Mouse (Mus musculus) heart, embryonic 11.5 days (tissue): ENCODE measurements around the gene St8sia2. TPM values are rescaled to one million over a fixed set of nuclear protein-coding genes. Genes with fewer than 3 reads are reported as not detected.

Source experiments
- ATAC-seq: fragments of 200-750 bp; cut with Nextera tagmentation; replicated peaks from 2 replicates; pipeline ENCODE4 v1.8.0; 2017; ENCODE audit warnings: moderate library complexity; ENCODE audit not compliant: insufficient number of reproducible peaks, low FRiP score, low TSS enrichment
- H3K27ac ChIP-seq: fragments of 300-500 bp; sonication (generic); 2 replicates; pipeline ENCODE4 v1.5.1; 2014; ENCODE audit warnings: mild to moderate bottlenecking, low read depth, low read length
- H3K27me3 ChIP-seq: fragments of 300-500 bp; sonication (generic); 2 replicates; pipeline ENCODE4 v1.6.1; 2014; ENCODE audit warnings: mild to moderate bottlenecking, low read length, mixed read lengths; ENCODE audit not compliant: control insufficient read depth, insufficient read depth
- H3K36me3 ChIP-seq: fragments of 300-500 bp; sonication (generic); 2 replicates; pipeline ENCODE4 v1.6.1; 2014; ENCODE audit warnings: mild to moderate bottlenecking, low read length, moderate library complexity, mixed read lengths; ENCODE audit not compliant: control insufficient read depth, insufficient read depth
- H3K4me1 ChIP-seq: fragments of 300-500 bp; sonication (generic); 2 replicates; pipeline ENCODE4 v1.6.1; 2014; ENCODE audit warnings: low read length; ENCODE audit not compliant: control insufficient read depth, insufficient read depth
- H3K4me2 ChIP-seq: fragments of 300-500 bp; sonication (generic); 2 replicates; pipeline ENCODE4 v1.6.1; 2014; ENCODE audit warnings: mild to moderate bottlenecking, moderate library complexity
- H3K4me3 ChIP-seq: fragments of 300-500 bp; sonication (generic); 2 replicates; pipeline ENCODE4 v1.5.1; 2014; ENCODE audit warnings: low read depth, low read length
- H3K9ac ChIP-seq: fragments of 300-500 bp; sonication (generic); 2 replicates; pipeline ENCODE4 v1.6.1; 2014; ENCODE audit warnings: mild to moderate bottlenecking, low read depth, low read length, moderate library complexity
- H3K9me3 ChIP-seq: fragments of 300-500 bp; sonication (generic); replicated peaks from 2 replicates; pipeline ENCODE4 v1.6.1; 2016; ENCODE audit warnings: low read length; ENCODE audit not compliant: control insufficient read depth
- WGBS: fragments of 180-500 bp; shearing (Covaris S2); extraction: QIAGEN DNeasy Blood & Tissue Kit; methylation state at CpG from one replicate; pipeline ENCODE4 v1.1.7; 2014; ENCODE audit not compliant: insufficient replicate concordance; 5-methylcytosine and 5-hydroxymethylcytosine counted together
- polyA plus RNA-seq: library from polyadenylated mRNA; unstranded; fragments of >200 nt; fragmentation: Nextera tagmentation; extraction: Ambion mirVana; gene quantifications from 2 replicates; pipeline ENCODE4 v1.2.1, GENCODE M21; 2014

St8sia2 gene
- polyA plus RNA-seq = 6.5 and 7.8 TPM in 2 replicates

- Histone ChIP-seq H3K9ac (peak within 1 kb of the TSS; percentile 77), H3K9me3 (no peaks in the 10 kb centered on the region), H3K36me3 (no peaks in the 10 kb centered on the region), H3K4me2 (peak within 1 kb of the TSS; percentile 98), H3K4me3 (peak within 1 kb of the TSS; percentile 77), H3K27ac (peak within 1 kb of the TSS; percentile 15; the same call in 1 of the 2 replicates), H3K4me1 (peaks cover 2% of the 10 kb centered on the region; the same call in 1 of the 2 replicates), H3K27me3 (peaks cover 39% of the 10 kb centered on the region)
- peak; percentile 78 for ATAC-seq
- WGBS = 0% methylated on average over 34 of the region's 42 CpGs
Observed at GRCm38 (mm10) chr7:74013601-74014175, at the start of gene St8sia2. St8sia2 (minus strand) TSS chr7:74013690.

DNA sequence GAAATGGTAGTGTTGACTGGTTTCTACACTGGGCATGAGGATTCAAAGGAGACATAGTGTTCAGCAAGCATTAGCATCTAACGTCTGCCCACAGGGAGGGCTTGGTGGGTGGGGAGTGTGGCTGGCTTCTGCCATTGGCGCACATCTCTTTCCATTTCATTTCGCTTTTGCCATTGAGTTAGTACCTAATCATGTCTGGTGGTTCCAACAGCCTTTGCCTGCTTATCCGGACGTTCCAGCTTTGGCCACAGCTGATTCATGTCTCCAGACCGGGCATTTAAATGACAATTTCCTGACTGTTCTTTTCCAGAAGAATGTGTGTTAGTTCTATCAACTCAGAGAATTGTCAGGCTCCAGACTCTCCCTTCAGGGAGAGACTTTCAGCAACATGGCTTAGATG lies 47.6 kb upstream of the St8sia2 start:
- H3K4me3 ChIP-seq = no peak overlapping the region
- 78% methylated on average over 6 of the region's 6 CpGs for WGBS
- H3K27ac ChIP-seq = no peak overlapping the region
- no peak overlapping the region for H3K9ac ChIP-seq
- ATAC-seq = no peak
- H3K9me3 ChIP-seq = no peaks in the 10 kb centered on the region
- H3K27me3 ChIP-seq = no peaks in the 10 kb centered on the region
- no peaks in the 10 kb centered on the region for H3K36me3 ChIP-seq
- no peaks in the 10 kb centered on the region for H3K4me1 ChIP-seq
- H3K4me2 ChIP-seq = no peak overlapping the region

- no peak for ATAC-seq
- 73% methylated on average over 3 of the region's 3 CpGs for WGBS
- no peaks in the 10 kb centered on the region for H3K36me3 ChIP-seq
- no peak overlapping the region for H3K9ac ChIP-seq
- H3K4me1 ChIP-seq = no peaks in the 10 kb centered on the region
- H3K4me2 ChIP-seq = no peak overlapping the region
- no peak overlapping the region for H3K4me3 ChIP-seq
- no peaks in the 10 kb centered on the region for H3K27me3 ChIP-seq
- H3K27ac ChIP-seq = no peak overlapping the region
- H3K9me3 ChIP-seq = no peaks in the 10 kb centered on the region
Observed at GRCm38 (mm10) chr7:74060306-74060946, 46.9 kb upstream of the St8sia2 start.

DNA sequence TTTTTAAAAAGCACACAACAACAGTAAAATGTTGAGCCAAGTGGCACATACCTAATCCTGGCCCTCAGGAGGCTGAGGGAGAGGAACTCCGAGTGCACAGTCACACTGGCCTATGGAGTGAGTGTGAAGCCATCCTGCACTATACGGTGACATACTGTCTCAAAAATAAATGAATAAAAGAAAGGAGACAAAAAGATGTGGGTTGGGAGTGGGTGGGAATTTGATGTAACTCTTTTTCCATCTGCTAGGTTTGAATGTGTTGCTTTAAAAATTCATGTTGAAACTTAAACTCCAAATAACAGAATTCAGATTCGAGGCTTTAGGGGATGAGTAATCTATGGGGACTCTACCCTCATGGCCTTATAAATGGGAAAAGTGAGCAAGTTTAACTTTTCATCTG lies 46.2 kb upstream of the St8sia2 start:
- H3K27me3 ChIP-seq = no peaks in the 10 kb centered on the region
- H3K36me3 ChIP-seq = no peaks in the 10 kb centered on the region
- no peaks in the 10 kb centered on the region for H3K9me3 ChIP-seq
- no peak overlapping the region for H3K27ac ChIP-seq
- no peaks in the 10 kb centered on the region for H3K4me1 ChIP-seq
- 69% methylated on average over 3 of the region's 3 CpGs for WGBS
- no peak overlapping the region for H3K9ac ChIP-seq
- no peak for ATAC-seq
- no peak overlapping the region for H3K4me3 ChIP-seq
- no peak overlapping the region for H3K4me2 ChIP-seq

DNA sequence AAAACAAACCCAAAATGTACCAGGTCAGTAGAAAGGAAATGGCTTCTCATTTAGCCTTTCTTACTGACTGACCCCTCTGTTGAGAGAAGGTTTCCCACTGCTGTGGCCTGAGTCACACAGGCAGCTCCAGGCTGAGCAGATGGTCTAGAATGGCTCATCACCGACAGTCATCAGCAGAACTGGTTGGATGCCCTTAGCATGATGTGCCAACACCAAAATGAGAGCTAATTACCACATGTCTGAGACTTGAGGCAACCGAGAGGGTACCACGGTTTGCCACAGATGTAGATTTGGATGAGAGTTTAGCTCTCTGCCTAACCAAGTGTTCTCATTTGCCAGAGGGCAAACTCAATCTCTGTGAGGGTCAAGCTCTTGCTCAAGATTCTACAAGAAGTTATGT lies 42.3 kb upstream of the St8sia2 start:
- ATAC-seq = no peak
- H3K27ac ChIP-seq = no peak overlapping the region

GRCm38 (mm10) chr7:74047591-74047990 lies 34.1 kb upstream of the St8sia2 start:
- WGBS = 65% methylated on average over 2 of the region's 2 CpGs
- ATAC-seq = no peak
- no peaks in the 10 kb centered on the region for H3K27me3 ChIP-seq

More for the DNA sequence above, 42.3 kb upstream of the St8sia2 start:
- Histone ChIP-seq H3K4me1 (no peaks in the 10 kb centered on the region), H3K9ac (no peak overlapping the region), H3K4me2 (no peak overlapping the region), H3K9me3 (no peaks in the 10 kb centered on the region), H3K36me3 (no peaks in the 10 kb centered on the region), H3K27me3 (no peaks in the 10 kb centered on the region), H3K4me3 (no peak overlapping the region)
- WGBS = 83% methylated on average over 3 of the region's 3 CpGs

GRCm38 (mm10) chr7:74045166-74045957 lies 31.9 kb upstream of the St8sia2 start:
- H3K4me2 ChIP-seq = no peak overlapping the region
- H3K4me3 ChIP-seq = no peak overlapping the region
- 61% methylated on average over 8 of the region's 8 CpGs for WGBS
- no peak overlapping the region for H3K9ac ChIP-seq
- ATAC-seq = no peak
- H3K9me3 ChIP-seq = no peaks in the 10 kb centered on the region
- H3K4me1 ChIP-seq = no peaks in the 10 kb centered on the region
- no peaks in the 10 kb centered on the region for H3K36me3 ChIP-seq
- H3K27ac ChIP-seq = no peak overlapping the region
- H3K27me3 ChIP-seq = no peaks in the 10 kb centered on the region

More at GRCm38 (mm10) chr7:74047591-74047990, 34.1 kb upstream of the St8sia2 start:
- H3K4me1 ChIP-seq = no peaks in the 10 kb centered on the region
- H3K9ac ChIP-seq = no peak overlapping the region
- no peaks in the 10 kb centered on the region for H3K36me3 ChIP-seq
- H3K4me2 ChIP-seq = no peak overlapping the region
- no peak overlapping the region for H3K27ac ChIP-seq
- H3K4me3 ChIP-seq = no peak overlapping the region
- no peaks in the 10 kb centered on the region for H3K9me3 ChIP-seq

- ATAC-seq = no peak
- Histone ChIP-seq H3K27ac (no peak overlapping the region), H3K4me2 (no peak overlapping the region), H3K36me3 (no peaks in the 10 kb centered on the region), H3K4me1 (no peaks in the 10 kb centered on the region), H3K9me3 (no peaks in the 10 kb centered on the region), H3K27me3 (no peaks in the 10 kb centered on the region), H3K4me3 (no peak overlapping the region), H3K9ac (no peak overlapping the region)
- WGBS = 53% methylated on average over 13 of the region's 13 CpGs
Observed at GRCm38 (mm10) chr7:74043562-74044138, 30.2 kb upstream of the St8sia2 start.
